Mouse (Mus musculus) forebrain, embryonic 14.5 days (tissue): ENCODE results near the gene Aimp1. TPM values are rescaled to one million over a fixed set of nuclear protein-coding genes. Genes with fewer than 3 reads are reported as not detected.

Source experiments
- ATAC-seq: fragments of 200-750 bp; cut with Nextera tagmentation; 2 replicates; pipeline ENCODE4 v1.8.0; 2017; ENCODE audit warnings: mild to moderate bottlenecking, moderate library complexity
- DNase-seq: peaks from one replicate; pipeline ENCODE4 v3.0.0-alpha.2; 2015; ENCODE audit warnings: low spot score
- H3K27ac ChIP-seq: fragments of 300-500 bp; sonication (generic); 2 replicates; pipeline ENCODE4 v1.5.1; 2014; ENCODE audit warnings: low read depth, mild to moderate bottlenecking, control low read depth, low read length, moderate library complexity
- H3K27me3 ChIP-seq: fragments of 300-500 bp; sonication (generic); replicated peaks from 2 replicates; pipeline ENCODE4 v1.6.1; 2014; ENCODE audit warnings: low read length, control low read depth, mixed read lengths; ENCODE audit not compliant: control insufficient read depth, insufficient read depth
- H3K36me3 ChIP-seq: fragments of 300-500 bp; sonication (generic); 2 replicates; pipeline ENCODE4 v1.6.1; 2014; ENCODE audit warnings: low read length, control low read depth; ENCODE audit not compliant: control insufficient read depth, insufficient read depth
- H3K4me1 ChIP-seq: fragments of 300-500 bp; sonication (generic); 2 replicates; pipeline ENCODE4 v1.6.1; 2014; ENCODE audit warnings: antibody characterized with exemption, low read length, control low read depth; ENCODE audit not compliant: control insufficient read depth, insufficient read depth
- H3K4me2 ChIP-seq: fragments of 300-500 bp; sonication (generic); 2 replicates; pipeline ENCODE4 v1.6.1; 2014; ENCODE audit warnings: mild to moderate bottlenecking, control low read depth, low read length
- H3K4me3 ChIP-seq: fragments of 300-500 bp; sonication (generic); 2 replicates; pipeline ENCODE4 v1.5.1; 2014; ENCODE audit warnings: low read depth, low read length, control low read depth
- H3K9ac ChIP-seq: fragments of 300-500 bp; sonication (generic); 2 replicates; pipeline ENCODE4 v1.6.1; 2014; ENCODE audit warnings: mild to moderate bottlenecking, low read length, control low read depth, moderate library complexity
- H3K9me3 ChIP-seq: fragments of 300-500 bp; sonication (generic); replicated peaks from 2 replicates; pipeline ENCODE4 v1.6.1; 2016; ENCODE audit warnings: low read length, control low read depth, mixed read lengths; ENCODE audit not compliant: control insufficient read depth
- WGBS: fragments of 180-500 bp; shearing (Covaris S2); extraction: QIAGEN DNeasy Blood & Tissue Kit; methylation state at CpG from one replicate; pipeline ENCODE4 v1.1.7; 2014; 5-methylcytosine and 5-hydroxymethylcytosine counted together
- polyA plus RNA-seq: library from polyadenylated mRNA; unstranded; fragments of >200 nt; fragmentation: Nextera tagmentation; extraction: Ambion mirVana; gene quantifications from 2 replicates; pipeline ENCODE4 v1.2.1, GENCODE M21; 2014

Aimp1 gene
- polyA plus RNA-seq, 1 experiment from 2014 or later: 78.2 TPM

- ATAC-seq (no peak), DNase-seq (no peak)
- Histone ChIP-seq H3K4me1 (peaks cover under 1% of the 10 kb centered on the region; the same call in 1 of the 2 replicates), H3K9me3 (no peaks in the 10 kb centered on the region), H3K4me2 (no peak overlapping the region), H3K27me3 (no peaks in the 10 kb centered on the region), H3K27ac (no peak overlapping the region), H3K9ac (no peak overlapping the region), H3K4me3 (no peak overlapping the region), H3K36me3 (peaks cover 22% of the 10 kb centered on the region)
- WGBS: 91% methylated on average over 2 of the region's 2 CpGs
Measured at GRCm38 (mm10) chr3:132677494-132677893, 6.7 kb downstream of the Aimp1 start.

- H3K4me1 ChIP-seq: no peaks in the 10 kb centered on the region
- no peak overlapping the region for H3K9ac ChIP-seq
- ATAC-seq: no peak
- no peaks in the 10 kb centered on the region for H3K27me3 ChIP-seq
- H3K27ac ChIP-seq: no peak overlapping the region
- no peak for DNase-seq
- 69% methylated on average over 2 of the region's 2 CpGs for WGBS
- H3K4me2 ChIP-seq: no peak overlapping the region
- H3K9me3 ChIP-seq: no peaks in the 10 kb centered on the region
- H3K4me3 ChIP-seq: no peak overlapping the region
- H3K36me3 ChIP-seq: peaks cover 25% of the 10 kb centered on the region
Measured at GRCm38 (mm10) chr3:132655955-132656354, 28.2 kb downstream of the Aimp1 start.

- Histone ChIP-seq H3K36me3 (peaks cover 5% of the 10 kb centered on the region), H3K4me1 (no peaks in the 10 kb centered on the region), H3K4me2 (no peak overlapping the region), H3K27ac (no peak overlapping the region), H3K27me3 (no peaks in the 10 kb centered on the region), H3K9me3 (no peaks in the 10 kb centered on the region), H3K9ac (no peak overlapping the region), H3K4me3 (no peak overlapping the region)
- WGBS: 82% methylated on average over 7 of the region's 7 CpGs
- DNase-seq (no peak), ATAC-seq (no peak)
Measured at GRCm38 (mm10) chr3:132653959-132654358, 30.2 kb downstream of the Aimp1 start.

- Histone ChIP-seq H3K4me2 (no peak overlapping the region), H3K36me3 (no peaks in the 10 kb centered on the region), H3K27me3 (no peaks in the 10 kb centered on the region), H3K27ac (no peak overlapping the region), H3K9me3 (no peaks in the 10 kb centered on the region), H3K4me3 (no peak overlapping the region), H3K4me1 (no peaks in the 10 kb centered on the region), H3K9ac (no peak overlapping the region)
- WGBS: 79% methylated on average over 3 of the region's 3 CpGs
- DNase-seq: peak; percentile 51
- peak; percentile 29; the same call in 1 of the 2 replicates for ATAC-seq
Measured at GRCm38 (mm10) chr3:132651776-132652175, 32.4 kb downstream of the Aimp1 start.

- H3K27ac ChIP-seq: no peak overlapping the region
- no peaks in the 10 kb centered on the region for H3K4me1 ChIP-seq
- H3K27me3 ChIP-seq: no peaks in the 10 kb centered on the region
- DNase-seq: peak; percentile 70
- peak; percentile 57; the same call in 1 of the 2 replicates for ATAC-seq
- 62% methylated on average over 5 of the region's 5 CpGs for WGBS
- no peak overlapping the region for H3K4me3 ChIP-seq
- no peaks in the 10 kb centered on the region for H3K9me3 ChIP-seq
- H3K4me2 ChIP-seq: no peak overlapping the region
- no peaks in the 10 kb centered on the region for H3K36me3 ChIP-seq
- H3K9ac ChIP-seq: no peak overlapping the region
Measured at GRCm38 (mm10) chr3:132650191-132650590, 34.0 kb downstream of the Aimp1 start.

- no peaks in the 10 kb centered on the region for H3K9me3 ChIP-seq
Measured at GRCm38 (mm10) chr3:132649368-132649767, 34.8 kb downstream of the Aimp1 start.

GRCm38 (mm10) chr3:132646814-132647213 is 37.4 kb downstream of the Aimp1 start:
- WGBS: 48% methylated on average over 1 of the region's 1 CpGs
- H3K27me3 ChIP-seq: no peaks in the 10 kb centered on the region
- ATAC-seq (no peak), DNase-seq (no peak)
- H3K4me1 ChIP-seq: no peaks in the 10 kb centered on the region
- H3K36me3 ChIP-seq: no peaks in the 10 kb centered on the region
- H3K4me2 ChIP-seq: no peak overlapping the region
- H3K4me3 ChIP-seq: no peak overlapping the region
- no peaks in the 10 kb centered on the region for H3K9me3 ChIP-seq
- no peak overlapping the region for H3K9ac ChIP-seq
- H3K27ac ChIP-seq: no peak overlapping the region

More at GRCm38 (mm10) chr3:132649368-132649767, 34.8 kb downstream of the Aimp1 start:
- no peak for ATAC-seq
- no peak overlapping the region for H3K9ac ChIP-seq
- H3K4me2 ChIP-seq: no peak overlapping the region
- no peaks in the 10 kb centered on the region for H3K4me1 ChIP-seq
- 87% methylated on average over 7 of the region's 7 CpGs for WGBS
- H3K36me3 ChIP-seq: no peaks in the 10 kb centered on the region
- no peak overlapping the region for H3K4me3 ChIP-seq
- no peak for DNase-seq
- H3K27ac ChIP-seq: no peak overlapping the region
- no peaks in the 10 kb centered on the region for H3K27me3 ChIP-seq

GRCm38 (mm10) chr3:132644071-132644470 is 40.1 kb downstream of the Aimp1 start:
- Histone ChIP-seq H3K36me3 (no peaks in the 10 kb centered on the region), H3K27me3 (no peaks in the 10 kb centered on the region), H3K4me1 (no peaks in the 10 kb centered on the region), H3K4me3 (no peak overlapping the region), H3K4me2 (no peak overlapping the region), H3K9ac (no peak overlapping the region), H3K27ac (no peak overlapping the region), H3K9me3 (no peaks in the 10 kb centered on the region)
- 89% methylated on average over 4 of the region's 4 CpGs for WGBS
- DNase-seq (no peak), ATAC-seq (no peak)

- DNase-seq (no peak), ATAC-seq (no peak)
- Histone ChIP-seq H3K4me3 (no peak overlapping the region), H3K27me3 (no peaks in the 10 kb centered on the region), H3K9ac (no peak overlapping the region), H3K9me3 (no peaks in the 10 kb centered on the region), H3K4me1 (no peaks in the 10 kb centered on the region), H3K4me2 (no peak overlapping the region), H3K36me3 (no peaks in the 10 kb centered on the region), H3K27ac (no peak overlapping the region)
- WGBS: 88% methylated on average over 3 of the region's 3 CpGs
Measured at GRCm38 (mm10) chr3:132637080-132637479, 47.1 kb downstream of the Aimp1 start.
